Mouse (Mus musculus) lung, postnatal 0 days (tissue): ENCODE data around the gene Kcnd1.

Experiments used
- CTCF ChIP-seq: IDR thresholded peaks from 2 replicates; pipeline ENCODE4 v1.5.1; 2016; ENCODE audit warnings: antibody characterized with exemption, mild to moderate bottlenecking
- EP300 ChIP-seq: IDR thresholded peaks from 2 replicates; pipeline ENCODE4 v1.6.1; 2016; ENCODE audit warnings: antibody characterized with exemption, mild to moderate bottlenecking, control low read depth

DNA sequence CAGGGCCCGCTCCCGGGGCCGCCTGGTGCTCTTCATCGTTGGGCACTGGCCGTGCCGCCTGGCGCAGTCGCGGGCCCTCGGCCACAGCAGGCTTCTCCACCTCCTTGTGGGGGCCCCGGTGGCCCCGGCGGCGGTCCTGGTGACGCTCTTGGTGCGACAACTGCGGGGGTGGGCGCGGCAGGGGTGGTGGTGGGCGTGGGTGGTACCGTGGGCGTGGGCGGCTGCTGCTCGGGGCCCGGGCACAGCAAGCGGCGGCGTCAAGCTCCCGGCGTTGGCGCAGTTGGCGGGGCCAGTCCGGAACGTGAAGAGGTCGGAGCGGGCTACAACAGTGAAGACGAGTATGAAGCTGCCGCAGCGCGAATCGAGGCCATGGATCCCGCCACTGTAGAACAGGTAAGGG is 20.2 kb downstream of the Kcnd1 start:
- TF ChIP-seq EP300 (no peak), CTCF (no peak)
